Mouse (Mus musculus) olfactory bulb, adult 2 months (tissue): ENCODE data around the gene Mbnl2. TPM values are rescaled to one million over a fixed set of nuclear protein-coding genes. Genes with fewer than 3 reads are reported as not detected.
A peak's percentile ranks its signal among the peaks of the same experiment; 100 is the strongest.

Experiments
- H3K27ac ChIP-seq: fragments of 200-500 bp; 2 replicates; pipeline ENCODE4 v1.5.1; 2012; ENCODE audit warnings: low read depth, low read length; ENCODE audit not compliant: insufficient read depth
- H3K4me1 ChIP-seq: fragments of 200-500 bp; 2 replicates; pipeline ENCODE4 v1.6.1; 2012; ENCODE audit warnings: low read length; ENCODE audit not compliant: control insufficient read depth, insufficient read depth
- H3K4me3 ChIP-seq: fragments of 200-500 bp; 2 replicates; pipeline ENCODE4 v1.5.1; 2012; ENCODE audit warnings: mild to moderate bottlenecking, low read depth, low read length, moderate library complexity; ENCODE audit not compliant: insufficient read depth
- CTCF ChIP-seq: fragments of 200-500 bp; IDR thresholded peaks from 2 replicates; pipeline ENCODE4 v1.5.1; 2012; ENCODE audit warnings: low read depth, mild to moderate bottlenecking, low read length, moderate library complexity; ENCODE audit not compliant: insufficient read depth
- POLR2A ChIP-seq: fragments of 200-500 bp; IDR thresholded peaks from 2 replicates; pipeline ENCODE4 v1.6.1; 2012; ENCODE audit warnings: mild to moderate bottlenecking, low read depth, low read length, moderate library complexity; ENCODE audit not compliant: insufficient read depth
- WGBS: fragments of 180-500 bp; shearing (Covaris S2); methylation state at CpG from one replicate; pipeline ENCODE4 v1.1.7; 2018; 5-methylcytosine and 5-hydroxymethylcytosine counted together
- polyA plus RNA-seq: library from polyadenylated mRNA; stranded (reverse); fragments of >200 nt; gene quantifications from 2 replicates; pipeline ENCODE4 v1.2.4, GENCODE M21; 2012; ENCODE audit warnings: low replicate concordance; ENCODE audit not compliant: missing spikeins, insufficient read depth, insufficient read length

The Mbnl2 gene
- polyA plus RNA-seq, 1 experiment: 206 TPM

DNA sequence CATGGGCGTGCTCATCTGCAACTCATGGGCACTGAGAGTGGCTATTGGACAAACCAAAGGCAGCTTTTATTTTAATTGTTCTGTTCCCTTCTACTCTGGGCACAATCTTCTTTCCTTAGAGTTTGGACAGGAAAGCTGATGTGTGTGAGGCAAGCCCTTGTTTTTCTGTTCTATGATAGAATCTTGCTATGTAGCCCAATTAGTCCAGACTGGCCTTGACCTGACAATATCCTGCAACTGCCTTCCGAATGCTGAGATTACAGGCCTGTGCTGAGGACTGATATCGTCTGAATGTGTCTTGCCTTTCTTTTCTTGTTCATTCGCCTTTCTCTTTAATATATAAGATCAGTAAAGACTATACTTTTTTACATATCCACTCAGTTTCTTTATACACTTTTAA lies 4.8 kb upstream of the Mbnl2 start:
- Histone ChIP-seq H3K27ac (no peak overlapping the region), H3K4me1 (no peaks in the 10 kb centered on the region), H3K4me3 (no peak overlapping the region)
- no peak for TF ChIP-seq CTCF
- no peak for TF ChIP-seq POLR2A
- 90% methylated on average over 4 of the region's 4 CpGs for WGBS

GRCm38 (mm10) chr14:120271096-120271495 lies 4.4 kb upstream of the Mbnl2 start:
- Histone ChIP-seq H3K4me1 (no peaks in the 10 kb centered on the region), H3K27ac (no peak overlapping the region), H3K4me3 (no peak overlapping the region)
- TF ChIP-seq CTCF: no peak
- no peak for TF ChIP-seq POLR2A
- WGBS: 91% methylated on average over 8 of the region's 8 CpGs

DNA sequence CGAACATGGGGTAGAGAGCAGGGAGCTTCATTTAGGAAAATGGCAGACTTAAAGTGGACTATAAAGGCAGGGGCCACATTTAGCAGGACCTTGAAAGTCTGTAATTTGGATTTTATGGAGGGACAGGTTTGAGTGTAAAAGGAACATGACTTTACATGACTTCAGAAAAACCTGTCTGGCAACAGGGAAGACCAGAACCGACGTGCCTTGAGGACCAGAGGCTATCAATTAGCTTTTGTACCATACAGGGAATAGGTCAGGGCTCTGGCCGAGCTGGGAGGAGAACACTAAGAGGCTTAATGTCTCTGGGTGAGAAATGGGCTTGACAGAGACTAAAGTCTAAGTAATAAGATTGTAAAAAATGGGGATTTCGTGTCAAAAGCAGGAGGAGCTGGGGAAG lies 1.7 kb upstream of the Mbnl2 start:
- peaks cover 6% of the 10 kb centered on the region for H3K4me1 ChIP-seq
- no peak overlapping the region for H3K27ac ChIP-seq
- no peak overlapping the region for H3K4me3 ChIP-seq
- TF ChIP-seq CTCF (no peak), POLR2A (no peak)
- WGBS: 83% methylated on average over 5 of the region's 5 CpGs

DNA sequence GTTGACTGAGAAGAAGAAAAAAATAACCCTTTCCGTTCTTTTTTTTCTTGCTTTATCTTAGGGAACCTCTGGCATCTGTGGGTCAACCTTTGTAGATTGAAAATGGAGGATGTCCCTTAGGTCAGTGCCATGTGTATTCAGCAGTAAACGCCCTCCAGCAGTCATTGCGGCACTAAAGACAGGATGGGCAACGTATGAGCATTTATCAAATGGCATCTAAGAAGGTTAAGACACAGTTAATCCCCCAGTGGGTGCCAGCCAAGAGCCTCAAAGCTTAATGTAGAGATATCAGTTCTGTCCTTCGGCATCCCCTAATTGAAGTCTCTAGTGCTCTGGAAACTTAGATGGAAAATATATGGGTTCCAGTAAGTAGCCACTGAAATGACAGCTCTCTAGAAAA lies 723 bp upstream of the Mbnl2 start:
- Histone ChIP-seq H3K4me3 (no peak overlapping the region), H3K4me1 (peaks cover 11% of the 10 kb centered on the region), H3K27ac (peak overlapping the region; percentile 60; the same call in 1 of the 2 replicates)
- WGBS: 32% methylated on average over 5 of the region's 5 CpGs
- TF ChIP-seq CTCF (no peak), POLR2A (no peak)

GRCm38 (mm10) chr14:120276343-120277080 lies 1.0 kb downstream of the Mbnl2 start:
- WGBS: under 1% methylated on average over 10 of the region's 10 CpGs
- H3K27ac ChIP-seq: peak overlapping the region; percentile 75; the same call in 1 of the 2 replicates
- TF ChIP-seq CTCF (no peak), POLR2A (no peak)
- peak overlapping the region; percentile 47 for H3K4me3 ChIP-seq
- peaks cover 13% of the 10 kb centered on the region for H3K4me1 ChIP-seq

- WGBS: 3% methylated on average over 10 of the region's 10 CpGs
- peak overlapping the region; percentile 56 for H3K4me3 ChIP-seq
- H3K4me1 ChIP-seq: peaks cover 13% of the 10 kb centered on the region
- H3K27ac ChIP-seq: peak overlapping the region; percentile 75
- TF ChIP-seq CTCF (no peak), POLR2A (no peak)
Observed at GRCm38 (mm10) chr14:120277081-120277656, 1.7 kb downstream of the Mbnl2 start.

- peak overlapping the region; percentile 59 for H3K27ac ChIP-seq
- no peak for TF ChIP-seq CTCF
- TF ChIP-seq POLR2A: no peak
- peak overlapping the region; percentile 48 for H3K4me3 ChIP-seq
- H3K4me1 ChIP-seq: peaks cover 13% of the 10 kb centered on the region
- whole genome bisulfite sequencing: 16% methylated on average over 21 of the region's 21 CpGs
Observed at GRCm38 (mm10) chr14:120278290-120279244, 3.1 kb downstream of the Mbnl2 start.

DNA sequence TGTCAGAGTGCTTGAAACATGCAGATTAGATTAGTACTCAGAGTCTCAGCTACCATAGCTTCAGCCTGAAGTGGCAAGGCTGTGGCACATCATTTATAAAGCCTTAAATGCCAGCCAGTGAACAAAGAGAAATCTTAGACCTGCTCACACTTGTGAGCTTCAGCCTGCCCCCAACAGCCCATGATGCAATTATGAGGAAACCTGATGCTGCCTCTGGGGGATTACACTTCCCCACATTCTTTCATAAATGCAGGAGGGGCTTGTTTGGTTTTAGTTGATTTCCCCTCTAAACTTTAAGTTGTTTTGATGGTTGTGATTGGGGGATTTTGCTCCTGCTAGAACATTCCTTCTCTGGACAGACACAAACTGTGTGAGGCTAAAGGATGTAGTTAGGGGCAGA lies 4.7 kb downstream of the Mbnl2 start:
- no peak for TF ChIP-seq CTCF
- no peak for TF ChIP-seq POLR2A
- peaks cover 16% of the 10 kb centered on the region for H3K4me1 ChIP-seq
- no peak overlapping the region; the same call in 1 of the 2 replicates for H3K27ac ChIP-seq
- no peak overlapping the region for H3K4me3 ChIP-seq
